Mouse (Mus musculus) 3134 (cell line): ENCODE results near the gene Atox1.
A peak's percentile ranks its signal among the peaks of the same experiment; 100 is the strongest.

ENCODE experiments used
- DNase-seq: peaks from one replicate; pipeline ENCODE4 v3.0.0-alpha.2; 2011; ENCODE audit warnings: low spot score; ENCODE audit not compliant: insufficient read length; ENCODE audit errors: extremely low read depth

The Atox1 gene

GRCm38 (mm10) chr11:55455166-55455565 is 5.9 kb downstream of the Atox1 start:
- no peak for DNase-seq

GRCm38 (mm10) chr11:55453640-55454039 is 7.4 kb downstream of the Atox1 start:
- DNase-seq, result peak; percentile 60

GRCm38 (mm10) chr11:55450311-55450710 is 10.7 kb downstream of the Atox1 start:
- DNase-seq, result no peak

- no peak for DNase-seq
Measured at GRCm38 (mm10) chr11:55449531-55449930, 11.5 kb downstream of the Atox1 start.

- peak; percentile 61 for DNase-seq
Measured at GRCm38 (mm10) chr11:55446579-55446978, 14.5 kb downstream of the Atox1 start.

GRCm38 (mm10) chr11:55444772-55445171 is 16.3 kb downstream of the Atox1 start:
- DNase-seq, result peak; percentile 56

GRCm38 (mm10) chr11:55439718-55440117 is 21.3 kb downstream of the Atox1 start:
- no peak for DNase-seq

GRCm38 (mm10) chr11:55438031-55438430 is 23.0 kb downstream of the Atox1 start:
- DNase-seq, result no peak

GRCm38 (mm10) chr11:55436089-55436488 is 24.9 kb downstream of the Atox1 start:
- no peak for DNase-seq

GRCm38 (mm10) chr11:55432981-55433380 is 28.1 kb downstream of the Atox1 start:
- no peak for DNase-seq

GRCm38 (mm10) chr11:55429973-55430372 is 31.1 kb downstream of the Atox1 start:
- no peak for DNase-seq

GRCm38 (mm10) chr11:55428186-55429012 is 32.6 kb downstream of the Atox1 start:
- DNase-seq, result peak; percentile 97

- DNase-seq, result peak; percentile 70
Measured at GRCm38 (mm10) chr11:55424746-55425360, 36.2 kb downstream of the Atox1 start.

GRCm38 (mm10) chr11:55423756-55424155 is 37.3 kb downstream of the Atox1 start:
- peak; percentile 77 for DNase-seq

GRCm38 (mm10) chr11:55422978-55423377 is 38.1 kb downstream of the Atox1 start, which contains the start of gene Sparc:
TSS of gene Sparc (minus strand) at chr11:55423183.
- DNase-seq, result no peak

GRCm38 (mm10) chr11:55419678-55420307 is 41.2 kb downstream of the Atox1 start:
- DNase-seq, result peak; percentile 79

GRCm38 (mm10) chr11:55419296-55419677 is 41.8 kb downstream of the Atox1 start:
- no peak for DNase-seq

GRCm38 (mm10) chr11:55418704-55419061 is 42.4 kb downstream of the Atox1 start:
- DNase-seq, result no peak

GRCm38 (mm10) chr11:55417898-55418703 is 42.9 kb downstream of the Atox1 start:
- peak; percentile 78 for DNase-seq

GRCm38 (mm10) chr11:55416609-55417265 is 44.3 kb downstream of the Atox1 start:
- no peak for DNase-seq
